Mouse (Mus musculus) adrenal gland, adult (tissue): ENCODE results near the gene Srgap1.

Experiments
- DNase-seq, 2 experiments: peaks; one replicate each; pipeline ENCODE4 v3.0.0; 2022 to 2023; ENCODE audit warnings: low spot score in 1 of 2; ENCODE audit not compliant: inconsistent age in 2 of 2

Srgap1 gene

GRCm38 (mm10) chr10:121830335-121831307 is 216.5 kb downstream of the Srgap1 start:
- DNase-seq, result no peak

DNA sequence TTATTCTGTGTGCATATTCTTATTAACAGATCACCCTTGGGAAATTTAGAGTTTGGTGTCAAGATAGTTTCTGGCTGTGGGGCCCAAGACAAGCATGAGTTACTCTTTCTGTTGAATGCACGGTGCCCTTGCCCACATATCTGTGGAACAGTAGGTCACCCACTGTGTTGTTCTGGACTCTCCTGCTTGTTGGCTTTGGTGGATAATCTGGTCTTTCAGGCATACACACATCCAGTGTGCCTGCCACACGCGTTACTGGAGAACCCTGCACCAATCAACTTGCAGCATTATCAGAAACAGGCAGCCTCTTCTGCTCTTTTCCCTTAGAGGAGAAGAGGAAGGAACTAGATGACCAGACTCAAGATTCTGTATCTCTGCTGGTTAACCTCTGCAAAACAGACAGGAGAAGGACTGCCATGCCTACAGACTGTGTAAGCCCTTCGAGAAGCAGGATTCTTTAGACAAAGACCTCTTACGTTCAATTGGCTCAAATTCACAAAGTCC is 217.3 kb downstream of the Srgap1 start:
- DNase-seq, result no peak

GRCm38 (mm10) chr10:121829034-121829433 is 218.1 kb downstream of the Srgap1 start:
- DNase-seq, result no peak

DNA sequence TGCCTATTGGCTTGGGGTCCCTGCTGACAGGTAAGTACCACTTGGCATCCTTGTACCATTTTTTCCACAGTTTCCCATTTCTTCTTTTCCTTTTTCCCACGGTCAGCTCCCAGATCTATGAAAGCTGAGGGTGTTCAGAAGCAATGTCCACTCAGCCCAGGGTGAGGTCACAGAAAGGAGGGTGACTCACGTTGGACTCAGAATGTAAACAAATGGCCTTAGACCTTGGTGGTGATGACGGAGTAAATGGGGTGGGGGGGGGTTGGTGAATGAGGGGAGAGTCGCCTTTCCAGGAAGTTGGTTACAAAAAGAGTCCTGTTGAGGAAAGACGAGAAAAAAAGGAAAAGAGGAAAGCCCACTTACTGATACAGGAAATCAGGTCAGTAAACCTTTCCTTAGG is 224.4 kb downstream of the Srgap1 start:
- DNase-seq, result peak in 1 of 2 experiments; percentile 36

GRCm38 (mm10) chr10:121820846-121821245 is 226.3 kb downstream of the Srgap1 start:
- no peak for DNase-seq

GRCm38 (mm10) chr10:121817983-121818382 is 229.1 kb downstream of the Srgap1 start:
- no peak for DNase-seq

DNA sequence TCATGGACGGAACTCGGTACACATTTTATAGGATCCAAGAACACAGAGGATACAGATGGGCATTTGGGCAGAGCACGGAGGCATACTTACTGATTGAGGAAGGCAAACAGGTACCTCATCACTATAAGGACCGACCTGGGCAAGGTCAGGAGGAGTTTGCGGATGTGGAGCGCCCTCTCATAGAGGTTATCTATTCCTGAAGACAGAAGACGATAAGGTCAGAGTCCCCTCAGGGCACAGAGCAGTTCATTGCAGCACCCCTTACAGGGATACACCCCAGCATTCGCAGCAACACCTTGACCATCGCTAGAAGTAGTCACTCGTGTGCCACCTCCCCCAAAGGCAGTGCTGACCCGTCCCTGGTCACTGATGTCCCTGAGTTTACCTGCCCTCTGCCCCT is 239.3 kb downstream of the Srgap1 start:
- no peak for DNase-seq

GRCm38 (mm10) chr10:121806806-121807205 is 240.3 kb downstream of the Srgap1 start:
- DNase-seq, result no peak

GRCm38 (mm10) chr10:121805933-121806341 is 241.2 kb downstream of the Srgap1 start:
- DNase-seq, result no peak

GRCm38 (mm10) chr10:121804551-121804950 is 242.6 kb downstream of the Srgap1 start:
- DNase-seq, result no peak

- no peak for DNase-seq
Measured at GRCm38 (mm10) chr10:121800041-121800440, 247.1 kb downstream of the Srgap1 start.

DNA sequence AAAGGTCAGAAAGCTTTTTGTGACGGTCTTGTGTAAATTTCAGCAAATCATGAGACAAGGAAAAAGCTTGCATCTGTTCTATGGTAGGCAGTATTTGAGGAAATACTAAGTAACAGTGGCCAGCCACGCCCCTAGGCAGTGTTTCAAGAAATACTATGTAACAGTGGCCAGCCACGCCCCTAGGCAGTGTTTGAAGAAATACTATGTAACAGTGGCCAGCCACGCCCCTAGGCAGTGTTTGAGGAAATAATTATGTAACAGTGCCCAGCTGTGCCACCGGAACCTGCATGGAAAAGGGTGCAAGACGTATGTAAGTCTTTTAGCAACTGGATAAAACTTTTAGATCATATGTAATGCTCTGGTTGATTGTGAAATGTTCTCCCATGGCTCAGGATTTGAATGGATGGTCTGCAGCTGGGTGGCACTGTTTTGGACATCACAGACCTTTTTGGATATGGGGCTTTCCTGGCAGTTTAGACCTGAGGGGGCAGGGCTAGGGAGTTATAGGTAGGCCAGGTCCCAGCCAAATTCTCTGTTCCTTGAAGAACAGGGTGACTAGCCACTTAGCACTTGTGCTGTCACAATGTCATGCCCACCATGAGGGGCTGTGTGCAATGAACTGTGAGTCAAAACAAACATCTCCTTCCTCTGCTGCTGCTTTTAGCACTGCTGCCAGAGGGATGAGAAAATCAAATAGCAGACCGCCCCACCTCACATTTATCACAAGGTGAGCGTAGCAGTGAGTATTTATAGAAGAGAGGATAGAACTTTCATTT is 250.9 kb downstream of the Srgap1 start:
- DNase-seq, result peak in 1 of 2 experiments; percentile 40

DNA sequence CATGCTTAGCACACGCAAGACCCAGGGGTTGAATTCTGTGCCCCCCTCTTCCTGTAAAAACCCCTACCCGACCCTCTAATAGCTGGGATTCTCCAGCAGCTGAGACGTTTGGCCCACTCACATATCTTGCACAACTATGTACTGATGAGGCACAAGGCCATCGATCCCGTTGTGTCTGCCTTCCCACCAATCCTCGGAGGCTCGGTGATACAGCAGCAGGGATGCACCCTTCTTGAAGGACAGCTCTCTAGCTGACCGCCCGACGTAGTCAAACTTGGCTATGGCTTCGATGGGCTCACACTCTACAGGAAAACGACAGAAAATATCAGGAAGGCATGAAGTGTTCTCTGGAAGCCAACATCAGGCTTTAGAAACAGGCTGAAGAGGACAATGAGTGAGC is 252.6 kb downstream of the Srgap1 start:
- DNase-seq, result no peak

GRCm38 (mm10) chr10:121792661-121793060 is 254.5 kb downstream of the Srgap1 start:
- DNase-seq, result no peak

- DNase-seq, result no peak
Measured at GRCm38 (mm10) chr10:121790078-121790477, 257.0 kb downstream of the Srgap1 start.

- peak; percentile 15 to 85 for DNase-seq
Measured at GRCm38 (mm10) chr10:121788536-121788935, 258.6 kb downstream of the Srgap1 start.

DNA sequence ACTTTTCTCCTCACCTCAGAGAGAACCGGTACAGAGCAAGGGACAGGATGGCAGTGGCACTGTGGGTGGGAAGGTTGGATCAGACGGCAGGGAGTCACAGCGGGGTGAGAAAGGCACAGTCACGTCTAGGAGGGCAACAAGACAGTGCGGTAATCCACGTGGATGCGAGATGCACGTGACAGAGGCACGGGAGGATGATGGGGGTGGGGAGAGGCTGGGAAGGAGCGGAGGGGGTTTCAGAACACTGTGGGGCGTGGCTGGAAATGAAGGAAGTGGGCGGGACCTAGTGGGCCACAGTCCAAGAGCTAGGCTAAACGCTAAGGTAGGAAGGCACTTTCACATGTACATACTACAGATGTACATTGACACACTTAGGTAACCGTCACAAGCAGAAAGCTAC is 266.0 kb downstream of the Srgap1 start:
- no peak for DNase-seq

GRCm38 (mm10) chr10:121775990-121776389 is 271.1 kb downstream of the Srgap1 start:
- DNase-seq, result no peak

- DNase-seq, result no peak
Measured at GRCm38 (mm10) chr10:121773813-121774212, 273.3 kb downstream of the Srgap1 start.

- peak in 1 of 2 experiments; percentile 62 for DNase-seq
Measured at GRCm38 (mm10) chr10:121770624-121771577, 276.2 kb downstream of the Srgap1 start.
